Mouse (Mus musculus) neural tube, embryonic 12.5 days (tissue): ENCODE results near the gene Cdca7l. TPM values are rescaled to one million over a fixed set of nuclear protein-coding genes. Genes with fewer than 3 reads are reported as not detected.
"Not testable (repeated sequence)": the region's sequence is repeated elsewhere in the genome, so short reads cannot be mapped to it uniquely, and the experiment has no call there.

Experiments
- ATAC-seq: fragments of 200-750 bp; cut with Nextera tagmentation; 2 replicates; pipeline ENCODE4 v1.8.0; 2017; ENCODE audit warnings: low read depth, mild to moderate bottlenecking, moderate TSS enrichment, moderate library complexity; ENCODE audit not compliant: low FRiP score
- H3K27ac ChIP-seq: fragments of 300-500 bp; sonication (generic); 2 replicates; pipeline ENCODE4 v1.5.1; 2016
- H3K27me3 ChIP-seq: fragments of 300-500 bp; sonication (generic); replicated peaks from 2 replicates; pipeline ENCODE4 v1.6.1; 2016; ENCODE audit warnings: mild to moderate bottlenecking
- H3K36me3 ChIP-seq: fragments of 300-500 bp; sonication (generic); 2 replicates; pipeline ENCODE4 v1.6.1; 2016; ENCODE audit warnings: mild to moderate bottlenecking
- H3K4me1 ChIP-seq: fragments of 300-500 bp; sonication (generic); 2 replicates; pipeline ENCODE4 v1.6.1; 2016
- H3K4me2 ChIP-seq: fragments of 300-500 bp; sonication (generic); replicated peaks from 2 replicates; pipeline ENCODE4 v1.6.1; 2016; ENCODE audit warnings: mild to moderate bottlenecking
- H3K4me3 ChIP-seq: fragments of 300-500 bp; sonication (generic); 2 replicates; pipeline ENCODE4 v1.5.1; 2016
- H3K9ac ChIP-seq: fragments of 300-500 bp; sonication (generic); 2 replicates; pipeline ENCODE4 v1.6.1; 2016; ENCODE audit warnings: mild to moderate bottlenecking
- H3K9me3 ChIP-seq: fragments of 300-500 bp; sonication (generic); 2 replicates; pipeline ENCODE4 v1.6.1; 2016; ENCODE audit warnings: mild to moderate bottlenecking
- WGBS: fragments of 180-500 bp; shearing (Covaris S2); methylation state at CpG from one replicate; pipeline ENCODE4 v1.1.7; 2016; 5-methylcytosine and 5-hydroxymethylcytosine counted together
- polyA plus RNA-seq: library from polyadenylated mRNA; unstranded; fragments of >200 nt; fragmentation: Nextera tagmentation; extraction: Ambion mirVana; gene quantifications from 2 replicates; pipeline ENCODE4 v1.2.1, GENCODE M21; 2016

Cdca7l gene
- polyA plus RNA-seq, 1 experiment from 2014 or later = 9.3 TPM

- Histone ChIP-seq H3K4me3 (no peak overlapping the region), H3K27me3 (no peaks in the 10 kb centered on the region), H3K4me2 (no peak overlapping the region), H3K4me1 (no peaks in the 10 kb centered on the region), H3K9me3 (0 out of 2 replicates have a peak, but pooled peaks cover 4% of the 10 kb centered on the region), H3K36me3 (peaks cover 4% of the 10 kb centered on the region), H3K27ac (no peak overlapping the region), H3K9ac (no peak overlapping the region)
- 75% methylated on average over 5 of the region's 5 CpGs for whole genome bisulfite sequencing
- no peak for ATAC-seq
These were observed 68.2 kb downstream of the Cdca7l start for GRCm38 (mm10) chr12:117872265-117872664.

GRCm38 (mm10) chr12:117878341-117878740 is 74.3 kb downstream of the Cdca7l start:
- Histone ChIP-seq H3K4me3 (no peak overlapping the region), H3K9ac (no peak overlapping the region), H3K4me1 (no peaks in the 10 kb centered on the region), H3K36me3 (no peaks in the 10 kb centered on the region; the same call in 1 of the 2 replicates), H3K9me3 (no peaks in the 10 kb centered on the region), H3K27me3 (no peaks in the 10 kb centered on the region), H3K4me2 (no peak overlapping the region), H3K27ac (no peak overlapping the region)
- ATAC-seq = no peak
- 94% methylated on average over 13 of the region's 13 CpGs for WGBS

- no peak overlapping the region for H3K27ac ChIP-seq
- no peaks in the 10 kb centered on the region for H3K4me1 ChIP-seq
- H3K9ac ChIP-seq = no peak overlapping the region
- no peak for ATAC-seq
- H3K9me3 ChIP-seq = no peaks in the 10 kb centered on the region
- H3K4me2 ChIP-seq = no peak overlapping the region
- no peak overlapping the region for H3K4me3 ChIP-seq
- H3K36me3 ChIP-seq = no peaks in the 10 kb centered on the region
- H3K27me3 ChIP-seq = no peaks in the 10 kb centered on the region
- WGBS = 82% methylated on average over 2 of the region's 2 CpGs
These were observed 80.5 kb downstream of the Cdca7l start for GRCm38 (mm10) chr12:117884627-117885026.

- Histone ChIP-seq H3K4me1 (no peaks in the 10 kb centered on the region), H3K27ac (no peak overlapping the region), H3K27me3 (no peaks in the 10 kb centered on the region), H3K4me2 (no peak overlapping the region), H3K4me3 (no peak overlapping the region), H3K9me3 (no peaks in the 10 kb centered on the region), H3K9ac (no peak overlapping the region), H3K36me3 (no peaks in the 10 kb centered on the region)
- ATAC-seq = no peak
- WGBS = 83% methylated on average over 3 of the region's 3 CpGs
These were observed 83.3 kb downstream of the Cdca7l start for GRCm38 (mm10) chr12:117887422-117887821.

- not testable (repeated sequence) for H3K4me3 ChIP-seq, ATAC-seq, H3K27me3 ChIP-seq, H3K9ac ChIP-seq, H3K36me3 ChIP-seq, H3K9me3 ChIP-seq, H3K4me2 ChIP-seq, H3K27ac ChIP-seq, H3K4me1 ChIP-seq
- WGBS = 86% methylated on average over 1 of the region's 4 CpGs
These were observed 96.7 kb downstream of the Cdca7l start for GRCm38 (mm10) chr12:117900798-117901197.

- not testable (repeated sequence) for H3K4me2 ChIP-seq, H3K36me3 ChIP-seq, H3K4me3 ChIP-seq, H3K27ac ChIP-seq, H3K9me3 ChIP-seq, H3K9ac ChIP-seq, H3K4me1 ChIP-seq, H3K27me3 ChIP-seq, ATAC-seq
- WGBS = 47% methylated on average over 2 of the region's 4 CpGs
These were observed 97.3 kb downstream of the Cdca7l start for GRCm38 (mm10) chr12:117901352-117901751.

- Histone ChIP-seq H3K36me3 (no peaks in the 10 kb centered on the region), H3K27ac (no peak overlapping the region), H3K4me2 (no peak overlapping the region), H3K27me3 (no peaks in the 10 kb centered on the region), H3K9me3 (no peaks in the 10 kb centered on the region), H3K4me1 (no peaks in the 10 kb centered on the region), H3K4me3 (no peak overlapping the region), H3K9ac (no peak overlapping the region)
- 91% methylated on average over 8 of the region's 8 CpGs for whole genome bisulfite sequencing
- no peak for ATAC-seq
These were observed 99.6 kb downstream of the Cdca7l start for GRCm38 (mm10) chr12:117903671-117904070.

GRCm38 (mm10) chr12:117905232-117905840 is 101.2 kb downstream of the Cdca7l start:
- not testable (repeated sequence) for H3K4me2 ChIP-seq, H3K4me3 ChIP-seq, H3K36me3 ChIP-seq, H3K9me3 ChIP-seq, H3K27me3 ChIP-seq, H3K4me1 ChIP-seq, H3K27ac ChIP-seq, ATAC-seq, H3K9ac ChIP-seq
- WGBS = 72% methylated on average over 4 of the region's 4 CpGs

- H3K9ac ChIP-seq = no peak overlapping the region
- no peaks in the 10 kb centered on the region for H3K9me3 ChIP-seq
- H3K27me3 ChIP-seq = no peaks in the 10 kb centered on the region
- no peak overlapping the region for H3K4me3 ChIP-seq
- peaks cover 19% of the 10 kb centered on the region; the same call in 1 of the 2 replicates for H3K4me1 ChIP-seq
- no peaks in the 10 kb centered on the region for H3K36me3 ChIP-seq
- H3K4me2 ChIP-seq = no peak overlapping the region
- no peak for ATAC-seq
- no peak overlapping the region for H3K27ac ChIP-seq
- 93% methylated on average over 1 of the region's 1 CpGs for WGBS
These were observed 107.3 kb downstream of the Cdca7l start for GRCm38 (mm10) chr12:117911396-117911795.

- H3K4me2 ChIP-seq = no peak overlapping the region
- H3K36me3 ChIP-seq = no peaks in the 10 kb centered on the region
- no peak overlapping the region for H3K4me3 ChIP-seq
- H3K27me3 ChIP-seq = no peaks in the 10 kb centered on the region
- H3K27ac ChIP-seq = no peak overlapping the region
- H3K9ac ChIP-seq = no peak overlapping the region
- WGBS = 5% methylated on average over 10 of the region's 10 CpGs
- ATAC-seq = no peak
- no peaks in the 10 kb centered on the region for H3K9me3 ChIP-seq
- peaks cover 21% of the 10 kb centered on the region; the same call in 1 of the 2 replicates for H3K4me1 ChIP-seq
These were observed 110.6 kb downstream of the Cdca7l start for GRCm38 (mm10) chr12:117914613-117915245.

- ATAC-seq = no peak
- Histone ChIP-seq H3K9me3 (no peaks in the 10 kb centered on the region), H3K4me1 (peaks cover 21% of the 10 kb centered on the region; the same call in 1 of the 2 replicates), H3K27me3 (no peaks in the 10 kb centered on the region), H3K4me3 (no peak overlapping the region), H3K27ac (no peak overlapping the region), H3K9ac (no peak overlapping the region), H3K36me3 (no peaks in the 10 kb centered on the region), H3K4me2 (no peak overlapping the region)
- 28% methylated on average over 10 of the region's 10 CpGs for WGBS
These were observed 111.9 kb downstream of the Cdca7l start for GRCm38 (mm10) chr12:117915826-117916588.
